Mouse (Mus musculus): ENCODE measurements around the gene Slk.
"Not testable (repeated sequence)": the region's sequence is repeated elsewhere in the genome, so short reads cannot be mapped to it uniquely, and the experiment has no call there.

Gene Slk

DNA sequence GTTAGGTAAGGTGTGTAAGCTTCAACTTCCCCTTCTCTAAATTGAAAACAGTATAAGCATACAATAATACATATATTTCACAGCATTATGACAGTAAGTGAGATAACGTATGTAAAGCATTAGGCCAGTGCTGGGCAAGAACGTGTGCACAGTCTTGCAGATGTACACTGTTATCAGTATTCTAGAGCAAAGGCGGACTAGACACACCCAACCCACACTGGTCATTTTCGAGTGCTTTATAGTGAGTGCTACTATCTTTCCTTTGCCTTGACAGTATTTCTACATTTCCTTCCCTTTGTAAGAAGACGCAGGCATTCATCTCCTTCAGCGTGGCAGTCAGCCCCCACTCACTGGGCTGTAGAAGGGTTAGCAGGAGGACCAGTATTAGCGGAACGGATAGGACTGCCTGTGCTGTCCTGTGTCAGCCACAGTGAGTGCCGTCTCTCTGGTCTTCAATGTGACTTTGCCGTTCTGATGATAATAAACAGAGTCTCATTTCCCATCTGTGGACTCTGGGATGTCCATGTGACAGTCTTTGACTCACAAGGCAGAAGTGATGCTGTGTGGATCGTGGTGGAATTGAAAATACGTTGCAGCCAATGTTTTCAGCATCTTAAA is 18.8 kb upstream of the Slk start:
- TF ChIP-seq CTCF (conservative IDR thresholded peaks at IDR 0.05; ENCODE audit: low read length): no peak
- TF ChIP-seq POU5F1 (IDR thresholded peaks at IDR 0.05; ENCODE audit: borderline replicate concordance, low read length): no peak
- no peak for TF ChIP-seq NANOG (IDR thresholded peaks at IDR 0.05; ENCODE audit: borderline replicate concordance, low read length)
- H3K36me3 ChIP-seq (ENCODE audit: insufficient read depth, low read length): no peaks in the 10 kb centered on the region
- H3K4me3 ChIP-seq (replicated peaks; ENCODE audit: low read length): no peak overlapping the region
- H3K9me3 ChIP-seq (ENCODE audit: low read length): peaks cover 10% of the 10 kb centered on the region; the same call in 1 of the 2 replicates
- H3K27me3 ChIP-seq (ENCODE audit: insufficient read depth, low read length): no peaks in the 10 kb centered on the region
- H3K4me1 ChIP-seq (replicated peaks; ENCODE audit: low read depth, low read length): peaks cover 2% of the 10 kb centered on the region; the same call in 1 of the 2 replicates

GRCm38 (mm10) chr19:47561996-47562441 is 17.5 kb upstream of the Slk start:
- Histone ChIP-seq H3K9me3 (ENCODE audit: low read length) (peaks cover 10% of the 10 kb centered on the region; the same call in 1 of the 2 replicates), H3K4me3 (replicated peaks; ENCODE audit: low read length) (no peak overlapping the region)
- no peak for TF ChIP-seq NANOG (IDR thresholded peaks at IDR 0.05; ENCODE audit: borderline replicate concordance, low read length)
- TF ChIP-seq POU5F1 (IDR thresholded peaks at IDR 0.05; ENCODE audit: borderline replicate concordance, low read length): no peak
- TF ChIP-seq CTCF (conservative IDR thresholded peaks at IDR 0.05; ENCODE audit: low read length): no peak

DNA sequence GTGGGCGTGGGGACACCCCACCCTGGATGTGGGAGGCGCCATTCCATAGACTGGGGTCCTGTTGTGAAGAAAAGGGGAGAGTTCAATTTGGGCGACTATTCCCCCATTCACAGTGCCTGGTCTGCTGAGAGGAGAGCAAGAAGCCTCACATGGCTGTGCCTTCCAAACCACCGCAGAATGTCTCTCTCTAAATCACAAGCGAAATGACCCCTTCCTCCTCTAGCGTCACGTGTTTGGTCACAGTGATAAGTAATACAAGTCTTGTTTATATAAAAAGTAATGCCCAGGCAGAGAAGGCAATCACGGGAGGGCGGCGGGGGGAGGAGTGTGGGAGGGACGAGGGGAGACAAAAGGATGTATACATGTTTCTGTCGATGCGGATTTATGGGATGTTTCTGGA is 15.8 kb upstream of the Slk start:
- H3K9me3 ChIP-seq (ENCODE audit: low read length): 0 out of 2 replicates have a peak, but pooled peaks cover 6% of the 10 kb centered on the region
- no peaks in the 10 kb centered on the region for H3K36me3 ChIP-seq (ENCODE audit: insufficient read depth, low read length)
- no peak for TF ChIP-seq NANOG (IDR thresholded peaks at IDR 0.05; ENCODE audit: borderline replicate concordance, low read length)
- peaks cover 2% of the 10 kb centered on the region; the same call in 1 of the 2 replicates for H3K27me3 ChIP-seq (ENCODE audit: insufficient read depth, low read length)
- 0 out of 2 replicates have a peak, but pooled peaks cover 2% of the 10 kb centered on the region for H3K4me1 ChIP-seq (replicated peaks; ENCODE audit: low read depth, low read length)
- H3K4me3 ChIP-seq (replicated peaks; ENCODE audit: low read length): no peak overlapping the region

More at GRCm38 (mm10) chr19:47561996-47562441, 17.5 kb upstream of the Slk start:
- no peaks in the 10 kb centered on the region for H3K36me3 ChIP-seq (ENCODE audit: insufficient read depth, low read length)
- no peaks in the 10 kb centered on the region; the same call in 1 of the 2 replicates for H3K27me3 ChIP-seq (ENCODE audit: insufficient read depth, low read length)
- peaks cover 2% of the 10 kb centered on the region; the same call in 1 of the 2 replicates for H3K4me1 ChIP-seq (replicated peaks; ENCODE audit: low read depth, low read length)

DNA sequence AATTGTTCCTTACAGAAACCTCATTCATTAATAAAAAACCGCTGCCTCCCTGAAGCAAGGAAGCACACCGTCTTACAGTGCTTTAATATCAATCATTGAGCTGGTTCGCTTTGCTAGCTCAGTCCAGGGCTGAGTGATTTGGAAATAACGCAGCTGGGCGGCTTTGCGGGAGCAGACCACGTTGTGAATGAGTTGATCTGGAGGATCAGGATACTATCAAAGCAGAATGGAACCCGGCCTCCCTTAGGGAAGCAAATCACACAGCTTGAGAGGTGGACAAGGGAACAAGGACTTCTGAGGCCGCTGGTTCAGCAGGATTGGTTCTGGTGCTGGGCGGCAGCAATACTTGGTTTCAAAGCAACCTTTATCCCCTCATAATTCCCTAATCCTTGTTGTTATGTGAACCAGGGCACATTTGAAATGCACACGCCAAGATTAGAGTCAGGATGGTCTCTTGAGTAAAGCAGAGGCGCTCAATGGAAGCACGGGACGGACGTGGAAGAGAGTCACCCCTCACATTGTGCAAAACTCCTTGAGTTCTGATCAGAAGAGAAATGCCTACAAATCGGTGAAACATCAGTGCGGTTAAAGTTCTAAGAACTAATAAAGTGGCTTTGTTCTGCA is 14.3 kb upstream of the Slk start:
- Histone ChIP-seq H3K4me1 (replicated peaks; ENCODE audit: low read depth, low read length) (0 out of 2 replicates have a peak, but pooled peaks cover 2% of the 10 kb centered on the region), H3K9me3 (ENCODE audit: low read length) (no peaks in the 10 kb centered on the region), H3K27me3 (ENCODE audit: insufficient read depth, low read length) (peaks cover 2% of the 10 kb centered on the region; the same call in 1 of the 2 replicates), H3K4me3 (replicated peaks; ENCODE audit: low read length) (no peak overlapping the region), H3K36me3 (ENCODE audit: insufficient read depth, low read length) (no peaks in the 10 kb centered on the region)
- TF ChIP-seq POU5F1 (IDR thresholded peaks at IDR 0.05; ENCODE audit: borderline replicate concordance, low read length): no peak
- TF ChIP-seq CTCF (conservative IDR thresholded peaks at IDR 0.05; ENCODE audit: low read length): no peak
- TF ChIP-seq NANOG (IDR thresholded peaks at IDR 0.05; ENCODE audit: borderline replicate concordance, low read length): no peak

DNA sequence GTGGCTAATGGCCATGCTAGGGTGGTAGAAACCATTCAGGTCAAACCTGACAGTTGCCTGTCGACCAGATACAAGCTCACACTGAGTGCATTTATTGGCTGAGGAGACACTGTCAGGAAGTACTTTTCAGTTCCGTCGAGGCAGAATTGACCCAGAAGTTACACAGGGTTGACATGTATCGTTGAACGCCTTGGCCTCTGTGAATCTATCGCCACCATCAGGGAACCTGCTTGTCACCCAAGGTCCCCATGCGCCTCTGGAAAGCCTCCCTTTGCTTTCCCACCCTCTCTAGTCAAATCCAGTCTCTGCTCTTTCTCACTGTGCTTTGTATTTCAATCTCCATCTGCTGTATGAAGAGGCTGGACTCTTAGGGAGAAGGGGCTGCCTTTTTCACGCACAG is 13.5 kb upstream of the Slk start:
- 0 out of 2 replicates have a peak, but pooled peaks cover 2% of the 10 kb centered on the region for H3K4me1 ChIP-seq (replicated peaks; ENCODE audit: low read depth, low read length)
- H3K9me3 ChIP-seq (ENCODE audit: low read length): no peaks in the 10 kb centered on the region
- H3K27me3 ChIP-seq (ENCODE audit: insufficient read depth, low read length): peaks cover 2% of the 10 kb centered on the region; the same call in 1 of the 2 replicates
- no peak for TF ChIP-seq POU5F1 (IDR thresholded peaks at IDR 0.05; ENCODE audit: borderline replicate concordance, low read length)
- no peak for TF ChIP-seq CTCF (conservative IDR thresholded peaks at IDR 0.05; ENCODE audit: low read length)
- no peak for TF ChIP-seq NANOG (IDR thresholded peaks at IDR 0.05; ENCODE audit: borderline replicate concordance, low read length)
- H3K4me3 ChIP-seq (replicated peaks; ENCODE audit: low read length): no peak overlapping the region
- H3K36me3 ChIP-seq (ENCODE audit: insufficient read depth, low read length): no peaks in the 10 kb centered on the region

- Histone ChIP-seq H3K4me3 (replicated peaks; ENCODE audit: low read length) (no peak overlapping the region), H3K4me1 (replicated peaks; ENCODE audit: low read depth, low read length) (peaks cover 7% of the 10 kb centered on the region), H3K36me3 (ENCODE audit: insufficient read depth, low read length) (no peaks in the 10 kb centered on the region), H3K9me3 (ENCODE audit: low read length) (no peaks in the 10 kb centered on the region), H3K27me3 (ENCODE audit: insufficient read depth, low read length) (peaks cover 2% of the 10 kb centered on the region; the same call in 1 of the 2 replicates)
- no peak for TF ChIP-seq NANOG (IDR thresholded peaks at IDR 0.05; ENCODE audit: borderline replicate concordance, low read length)
Observed at GRCm38 (mm10) chr19:47570042-47570441, 9.4 kb upstream of the Slk start.

DNA sequence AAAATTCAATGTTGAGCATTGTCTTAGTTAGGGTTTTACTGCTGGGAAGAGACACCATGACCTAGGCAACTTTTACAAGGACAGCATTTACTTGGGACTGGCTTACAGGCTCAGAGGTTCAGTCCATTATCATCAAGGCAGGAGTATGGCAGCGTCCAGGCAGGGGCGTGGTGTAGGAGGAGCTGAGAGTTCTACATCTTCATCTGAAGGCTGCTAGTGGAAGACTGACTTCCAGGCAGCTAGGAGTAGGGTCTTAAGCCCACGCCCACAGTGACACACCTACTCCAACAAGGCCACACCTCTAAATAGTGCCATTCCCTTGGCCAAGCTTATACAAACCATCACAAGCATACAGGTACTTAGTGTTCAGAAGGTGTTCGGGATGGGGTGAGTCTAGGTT is 7.5 kb upstream of the Slk start:
- H3K4me1 ChIP-seq (replicated peaks; ENCODE audit: low read depth, low read length); H3K36me3 ChIP-seq (ENCODE audit: insufficient read depth, low read length); H3K9me3 ChIP-seq (ENCODE audit: low read length): not testable (repeated sequence)

GRCm38 (mm10) chr19:47573718-47574117 is 5.8 kb upstream of the Slk start:
- H3K36me3 ChIP-seq (ENCODE audit: insufficient read depth, low read length): no peaks in the 10 kb centered on the region
- peaks cover 20% of the 10 kb centered on the region for H3K4me1 ChIP-seq (replicated peaks; ENCODE audit: low read depth, low read length)
- no peak overlapping the region for H3K4me3 ChIP-seq (replicated peaks; ENCODE audit: low read length)
- no peaks in the 10 kb centered on the region for H3K9me3 ChIP-seq (ENCODE audit: low read length)
- H3K27me3 ChIP-seq (ENCODE audit: insufficient read depth, low read length): no peaks in the 10 kb centered on the region
- TF ChIP-seq CTCF (conservative IDR thresholded peaks at IDR 0.05; ENCODE audit: low read length) (no peak), POU5F1 (IDR thresholded peaks at IDR 0.05; ENCODE audit: borderline replicate concordance, low read length) (no peak), NANOG (IDR thresholded peaks at IDR 0.05; ENCODE audit: borderline replicate concordance, low read length) (no peak)

More for the DNA sequence above, 7.5 kb upstream of the Slk start:
- H3K27me3 ChIP-seq (ENCODE audit: insufficient read depth, low read length); H3K4me3 ChIP-seq (replicated peaks; ENCODE audit: low read length): not testable (repeated sequence)

Data from E14TG2a.4 (cell line).